Mouse (Mus musculus) layer of hippocampus, adult 9-10 months (tissue): Measurements from ENCODE around the gene Trnt1.
A peak's percentile ranks its signal among the peaks of the same experiment; 100 is the strongest.

Source experiments
- DNase-seq: peaks from one replicate; pipeline ENCODE4 v3.0.0; 2022; ENCODE audit warnings: low spot score

The Trnt1 gene

GRCm38 (mm10) chr6:106768640-106769289 is at the start of gene Trnt1:
Trnt1 (plus strand) TSS chr6:106769120.
- peak; percentile 94 for DNase-seq

GRCm38 (mm10) chr6:106725642-106726041 is 43.3 kb upstream of the Trnt1 start:
- DNase-seq, result no peak

DNA sequence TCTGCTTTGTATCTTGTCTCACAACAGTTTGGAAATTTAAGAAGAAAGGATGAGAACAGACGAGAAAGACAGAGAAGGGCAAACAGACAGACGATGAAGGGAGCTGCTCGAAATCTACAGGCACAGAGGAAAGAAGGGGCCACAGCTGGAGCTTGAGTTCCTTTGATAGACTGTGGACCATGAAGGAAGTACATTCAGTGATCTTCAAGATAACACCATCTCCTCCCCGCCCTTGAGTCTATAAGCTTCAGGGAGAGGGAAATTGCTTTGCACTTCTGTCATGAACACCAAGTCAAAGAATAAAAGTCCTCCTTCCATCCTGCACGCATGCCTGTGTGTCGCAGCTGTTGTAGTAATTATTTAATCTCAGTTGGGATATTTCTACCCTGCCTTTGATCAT is 42.8 kb upstream of the Trnt1 start:
- DNase-seq, result no peak

- no peak for DNase-seq
These were observed 41.2 kb upstream of the Trnt1 start for GRCm38 (mm10) chr6:106727703-106728102.

- no peak for DNase-seq
These were observed 39.1 kb upstream of the Trnt1 start for GRCm38 (mm10) chr6:106729682-106730314.

- DNase-seq, result no peak
These were observed 36.4 kb upstream of the Trnt1 start for GRCm38 (mm10) chr6:106732563-106732962.

DNA sequence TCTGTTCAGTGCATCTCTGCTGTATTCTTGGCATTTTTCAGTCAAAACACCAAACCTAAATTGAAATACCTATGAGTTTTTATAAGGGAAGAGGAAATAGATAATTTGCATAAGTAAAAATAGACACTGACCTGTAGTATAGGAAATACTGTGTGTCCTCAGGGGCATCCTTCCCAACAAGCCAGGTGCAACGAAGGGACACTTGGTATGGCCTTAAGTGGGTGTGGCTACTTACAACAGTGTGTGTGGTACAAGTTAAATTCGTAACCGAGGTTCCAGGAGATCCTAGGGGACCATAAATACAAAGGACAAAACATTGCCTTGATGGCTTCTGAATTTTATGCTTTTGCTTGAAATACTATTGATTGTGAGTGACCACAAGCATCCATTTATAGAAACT is 30.7 kb upstream of the Trnt1 start:
- DNase-seq, result no peak

DNA sequence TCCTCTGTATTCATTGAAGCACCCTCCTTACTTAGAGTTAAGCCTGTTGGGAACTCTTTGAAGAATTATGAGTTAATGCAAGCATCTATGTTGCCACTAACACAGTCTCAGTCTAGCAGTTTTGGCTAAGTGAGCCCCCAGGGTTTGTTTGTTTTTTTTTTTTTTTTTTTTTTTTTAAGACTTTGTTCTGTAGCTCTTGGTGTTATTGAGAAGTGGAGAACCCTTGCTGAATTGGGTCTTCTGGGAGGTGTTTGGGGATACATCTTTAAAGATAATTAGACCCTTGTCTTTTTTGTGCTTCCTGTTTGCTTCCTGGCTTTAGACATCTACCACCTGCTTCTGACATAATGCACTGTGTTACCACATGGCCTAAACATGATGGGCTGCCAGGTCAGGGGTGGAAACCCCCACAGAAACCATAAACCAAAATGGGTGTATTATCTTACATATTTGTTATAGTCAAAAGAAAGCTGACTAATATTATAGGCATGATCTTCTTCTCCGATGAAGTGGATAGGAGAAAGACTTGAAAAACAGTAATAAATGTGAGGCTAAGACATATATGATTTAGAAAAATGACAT is 28.6 kb upstream of the Trnt1 start:
- DNase-seq, result no peak

DNA sequence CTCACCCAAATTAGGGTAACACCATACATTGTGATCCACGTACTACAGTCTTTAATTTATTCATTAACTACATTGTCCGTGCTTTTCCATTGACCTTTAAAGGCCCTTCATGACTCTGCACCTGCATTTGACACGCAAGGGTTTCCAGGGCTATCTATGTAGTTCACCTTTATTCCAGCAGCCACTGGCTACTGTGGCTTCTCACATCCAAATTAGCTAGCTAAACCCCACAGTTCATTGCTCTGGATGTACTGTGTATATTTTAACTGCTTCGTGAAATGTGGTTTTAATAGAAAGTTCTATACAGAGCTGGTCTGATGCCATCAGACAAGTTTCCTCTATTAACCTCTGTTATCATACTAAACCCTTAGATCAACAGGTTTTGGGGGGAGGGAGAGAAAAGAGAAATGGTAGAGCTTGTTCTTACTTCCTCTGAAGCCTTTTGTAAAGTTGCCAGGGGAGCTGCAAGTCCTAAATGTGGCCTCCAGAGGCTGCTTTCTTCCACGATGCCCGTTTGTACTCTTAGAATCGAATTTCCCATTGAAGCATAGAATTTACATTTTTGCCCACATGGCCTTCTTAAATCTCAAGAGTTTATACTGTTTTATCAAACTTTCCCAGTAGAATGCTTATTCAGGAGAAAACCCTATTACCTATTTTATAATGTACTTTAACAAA is 25.2 kb upstream of the Trnt1 start:
- DNase-seq, result no peak

DNA sequence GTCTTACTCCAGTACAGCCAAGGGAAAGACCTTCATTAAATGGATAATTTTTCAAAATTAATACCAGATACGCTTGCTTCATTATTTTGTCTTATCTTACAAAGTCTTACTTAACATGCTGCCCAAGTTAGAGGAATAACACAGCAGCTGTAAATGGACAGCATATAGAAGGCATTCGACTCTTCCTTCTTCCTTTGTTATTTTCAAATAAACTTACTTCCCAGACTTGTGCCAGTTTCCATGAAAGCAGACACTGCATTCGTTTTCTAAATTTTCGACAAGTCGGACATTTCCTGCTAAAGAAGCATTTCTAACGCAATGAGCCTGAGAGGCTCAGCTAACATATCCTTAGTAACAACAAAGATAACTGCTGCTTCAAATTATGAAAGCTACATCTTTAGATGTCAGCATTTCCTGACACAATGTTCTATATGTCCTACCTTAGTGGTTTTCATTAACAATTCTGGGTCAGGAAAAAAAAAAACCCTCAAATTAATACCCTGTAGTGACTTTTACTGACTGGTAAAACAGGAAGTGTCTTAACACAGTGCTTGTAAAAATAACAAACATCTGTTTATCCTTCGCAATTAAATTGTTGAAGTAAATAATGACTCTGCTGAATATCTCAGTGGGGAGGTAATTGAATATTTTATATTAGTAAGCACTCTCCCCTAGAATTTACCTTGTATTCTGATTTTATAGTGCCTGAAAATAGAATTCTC is 23.1 kb upstream of the Trnt1 start:
- DNase-seq, result no peak

DNA sequence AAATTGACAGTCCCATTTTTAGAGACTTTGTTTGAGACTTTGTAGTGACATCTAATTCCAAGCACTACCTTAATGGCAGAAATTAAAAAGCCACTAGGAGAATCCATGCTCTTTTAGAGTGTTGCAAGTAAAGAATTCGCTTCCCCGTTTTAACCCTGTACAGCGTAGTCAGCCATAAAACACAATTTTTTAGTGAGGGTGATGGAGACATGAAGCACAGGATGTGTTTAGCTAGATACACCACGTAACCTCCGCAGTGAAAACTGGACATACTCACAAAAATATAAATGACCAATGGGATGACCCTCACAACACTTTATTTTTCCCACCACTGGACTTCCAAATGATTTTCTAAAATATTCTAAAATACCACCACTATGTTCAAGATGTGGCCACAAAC is 21.7 kb upstream of the Trnt1 start:
- no peak for DNase-seq

DNA sequence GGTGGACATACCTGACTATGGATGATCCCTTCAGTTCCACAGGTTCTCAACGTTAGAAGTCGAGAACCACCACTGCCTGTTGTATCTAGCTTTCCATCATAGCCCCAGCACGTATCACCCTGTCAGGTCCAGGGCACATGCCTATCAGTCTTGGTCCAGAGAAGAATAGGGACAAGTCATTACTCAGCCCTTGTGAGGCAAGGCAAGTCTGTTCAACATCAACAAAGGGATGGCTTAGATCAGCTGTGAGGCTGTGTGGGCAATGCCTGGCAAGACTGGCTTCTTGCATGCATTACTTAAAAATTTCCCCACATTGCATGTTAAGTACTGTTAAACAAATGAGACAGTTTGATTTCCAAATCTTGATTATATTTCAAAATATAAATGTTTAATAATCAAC is 21.1 kb upstream of the Trnt1 start:
- DNase-seq, result no peak

- no peak for DNase-seq
These were observed 20.0 kb upstream of the Trnt1 start, which contains the start of gene Il5ra for GRCm38 (mm10) chr6:106748887-106749388. Il5ra (minus strand) TSS chr6:106749037.

GRCm38 (mm10) chr6:106750291-106750690 is 18.6 kb upstream of the Trnt1 start:
- DNase-seq, result no peak

GRCm38 (mm10) chr6:106758299-106758698 is 10.6 kb upstream of the Trnt1 start:
- DNase-seq, result no peak

GRCm38 (mm10) chr6:106760473-106761218 is 8.3 kb upstream of the Trnt1 start:
- no peak for DNase-seq

GRCm38 (mm10) chr6:106761486-106761885 is 7.4 kb upstream of the Trnt1 start:
- no peak for DNase-seq

GRCm38 (mm10) chr6:106765892-106766291 is 3.0 kb upstream of the Trnt1 start:
- no peak for DNase-seq

DNA sequence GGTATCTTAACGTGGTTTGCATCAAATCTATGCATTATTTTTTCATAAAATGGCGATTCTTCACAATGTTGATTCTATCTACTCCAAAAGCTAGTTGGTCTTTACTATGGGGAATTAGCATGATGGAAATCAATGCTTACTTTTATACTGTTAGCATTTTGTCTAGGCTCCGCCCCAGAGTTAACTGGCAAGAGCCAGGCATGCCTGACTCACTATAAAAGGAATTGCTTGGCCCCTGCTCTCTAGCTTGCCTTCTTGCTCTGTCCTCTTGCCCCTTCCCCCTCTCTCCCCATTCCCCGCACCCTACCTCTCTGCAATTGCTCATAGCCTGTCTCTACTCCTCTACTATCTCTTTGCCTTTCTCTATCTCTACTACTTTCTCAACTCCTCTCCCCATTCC is 2.1 kb upstream of the Trnt1 start:
- DNase-seq, result no peak

DNA sequence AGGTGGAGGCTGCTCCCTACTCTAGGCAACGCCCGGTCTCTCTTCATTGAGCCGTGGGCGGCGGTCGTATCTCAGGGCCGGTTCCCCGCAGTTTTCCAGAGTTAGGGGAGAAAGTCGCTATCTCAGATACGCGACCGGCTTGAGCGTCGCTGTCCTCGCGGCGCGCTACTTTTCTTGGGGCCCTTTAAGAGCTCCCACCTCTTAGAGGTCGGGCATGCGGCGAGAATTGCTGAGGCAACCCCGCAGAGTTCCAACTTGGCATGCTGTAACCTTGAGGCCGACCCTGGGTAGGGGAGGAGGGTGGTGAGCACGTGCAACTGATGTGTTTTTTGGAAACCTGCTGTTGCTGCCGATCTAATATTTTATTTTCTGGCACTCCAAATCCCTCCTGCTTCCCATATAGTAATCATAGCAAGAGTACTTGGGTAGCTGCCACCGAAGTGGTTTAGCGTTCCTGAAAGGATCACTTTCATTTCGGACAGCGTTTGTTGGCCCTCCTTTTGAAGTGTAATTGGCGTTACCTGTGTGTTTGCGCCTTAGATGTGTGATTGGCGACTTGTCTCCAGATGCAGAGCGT is 458 bp downstream of the Trnt1 start:
- DNase-seq, result no peak

- no peak for DNase-seq
These were observed 1.1 kb downstream of the Trnt1 start for GRCm38 (mm10) chr6:106770046-106770445.
